Comparison of ENCODE assay signal across 9 mouse cellular contexts in the genomic region with DNA sequence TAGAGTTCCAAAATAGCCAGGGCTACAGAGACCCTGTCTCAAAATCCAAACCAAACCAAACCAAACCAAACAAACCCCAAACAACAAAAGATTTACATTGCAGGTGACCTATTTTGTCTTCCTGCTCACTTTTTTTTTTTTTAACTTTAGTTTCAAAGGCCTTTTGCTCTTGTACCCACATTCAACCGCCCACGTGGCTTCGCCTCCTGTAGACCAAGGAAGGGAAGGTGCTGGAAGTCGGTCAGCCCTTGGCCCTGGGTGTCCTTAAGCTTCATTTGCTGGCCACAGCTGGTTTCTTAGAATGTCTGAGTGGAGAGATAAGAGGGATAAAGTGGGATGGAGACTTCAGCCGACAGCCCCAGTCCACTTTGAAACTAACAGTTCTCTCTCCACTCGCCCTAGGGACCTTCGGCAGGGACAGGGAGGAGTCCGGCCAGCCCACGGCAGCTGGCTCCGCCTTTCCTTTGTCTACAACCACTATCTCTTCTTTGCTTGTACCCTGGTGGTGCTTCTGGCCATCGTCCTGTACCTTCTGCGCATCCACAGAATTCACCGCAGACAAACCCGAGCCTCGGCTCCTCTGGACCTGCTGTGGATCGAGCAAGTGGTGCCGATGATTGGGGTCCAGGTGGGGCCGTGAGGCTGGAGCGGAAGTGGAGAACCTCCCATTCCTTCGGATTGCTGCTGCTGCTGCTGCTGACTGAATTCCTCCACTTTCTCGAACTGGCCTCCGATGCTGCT. TPM values are rescaled to one million over a fixed set of nuclear protein-coding genes. Genes with fewer than 3 reads are reported as not detected.
DNase-seq lines count a peak whose midpoint lies in the region; ATAC-seq lines count a peak whose summit lies in the region.
"Had no signal": no experiment of that assay in that cellular context is flagged by ENCODE, and none has a peak within 500 bp of the region (broad histone marks: within the 10 kb centered on the region; RNA-seq: fewer than 3 reads in every experiment).

No protein-coding gene starts in this region.

- no peaks in the 10 kb centered on the region; the same call in none of the 2 replicates for H3K36me3 ChIP-seq in embryonic facial prominence, embryonic 11.5 days (replicated peaks; ENCODE audit: control insufficient read depth, insufficient read depth, low read depth, low read length)
- H3K36me3 ChIP-seq in hindbrain, embryonic 14.5 days (replicated peaks; ENCODE audit: control insufficient read depth, insufficient read depth) = peaks cover 47% of the 10 kb centered on the region
- peaks cover 43% of the 10 kb centered on the region for H3K36me3 ChIP-seq in neural tube, embryonic 12.5 days

- DNase-seq in heart, adult 18-20 months = peak; percentile 35 to 42
- no peak for DNase-seq in heart, adult 8-10 months (ENCODE audit: low spot score)
- DNase-seq in embryonic facial prominence, embryonic 11.5 days (ENCODE audit: low spot score) = peak; percentile 39
- no peak for DNase-seq in hindbrain, embryonic 14.5 days (ENCODE audit: low spot score)
- no peak for DNase-seq in spleen, adult 18-20 months
- no peak for DNase-seq in left cerebral cortex, postnatal 36 days (ENCODE audit: low spot score in 2 of 2)

- peak; percentile 56; the same call in 1 of the 2 replicates for ATAC-seq in embryonic facial prominence, embryonic 11.5 days (replicated peaks; ENCODE audit: insufficient number of reproducible peaks, low FRiP score, low TSS enrichment, low read depth)
- no peak for ATAC-seq in hindbrain, embryonic 14.5 days (ENCODE audit: low FRiP score)
- no peak for ATAC-seq in neural tube, embryonic 12.5 days (ENCODE audit: low FRiP score, low read depth)
- ATAC-seq in frontal cortex, adult (ENCODE audit: low TSS enrichment) = no peak

- intact Hi-C loops in left cerebral cortex, postnatal 36 days (cut with DNase I) = no loop called here

- no peaks in the 10 kb centered on the region for H3K4me1 ChIP-seq in embryonic facial prominence, embryonic 11.5 days (ENCODE audit: control insufficient read depth, insufficient read depth, low read length)
- no peaks in the 10 kb centered on the region for H3K4me1 ChIP-seq in hindbrain, embryonic 14.5 days (replicated peaks; ENCODE audit: control insufficient read depth, insufficient read depth, low read length)
- H3K4me1 ChIP-seq in neural tube, embryonic 12.5 days = no peaks in the 10 kb centered on the region; the same call in 1 of the 2 replicates

- H3K27me3 ChIP-seq in embryonic facial prominence, embryonic 11.5 days (ENCODE audit: control insufficient read depth, insufficient read depth, low read length) = no peaks in the 10 kb centered on the region
- no peaks in the 10 kb centered on the region for H3K27me3 ChIP-seq in hindbrain, embryonic 14.5 days (ENCODE audit: control insufficient read depth, insufficient read depth, low read length)
- H3K27me3 ChIP-seq in neural tube, embryonic 12.5 days (replicated peaks) = no peaks in the 10 kb centered on the region
- H3K27me3 ChIP-seq: CH12.LX had no signal

- H3K4me3 ChIP-seq in embryonic facial prominence, embryonic 11.5 days (ENCODE audit: low read depth, low read length) = peak overlapping the region; percentile 18
- H3K4me3 ChIP-seq in hindbrain, embryonic 14.5 days (replicated peaks; ENCODE audit: low read length) = peak overlapping the region; percentile 12; the same call in 1 of the 2 replicates
- peak overlapping the region; percentile 16; the same call in 1 of the 2 replicates for H3K4me3 ChIP-seq in neural tube, embryonic 12.5 days

- peak overlapping the region; percentile 35 for H3K4me2 ChIP-seq in embryonic facial prominence, embryonic 11.5 days (ENCODE audit: low read depth, low read length)
- H3K4me2 ChIP-seq in hindbrain, embryonic 14.5 days (replicated peaks) = peak overlapping the region; percentile 38
- H3K4me2 ChIP-seq in neural tube, embryonic 12.5 days (replicated peaks) = peak overlapping the region; percentile 43

- H3K27ac ChIP-seq in embryonic facial prominence, embryonic 11.5 days (replicated peaks; ENCODE audit: low read depth, low read length) = peak overlapping the region; percentile 5
- 0 out of 2 replicates have a peak overlapping the region, but pooled peaks have one; percentile 33 for H3K27ac ChIP-seq in hindbrain, embryonic 14.5 days
- no peak overlapping the region for H3K27ac ChIP-seq in neural tube, embryonic 12.5 days

- WGBS in embryonic facial prominence, embryonic 11.5 days = 35% methylated on average over 22 of the region's 22 CpGs
- 43% methylated on average over 22 of the region's 22 CpGs for WGBS in hindbrain, embryonic 14.5 days
- 50% methylated on average over 22 of the region's 22 CpGs for WGBS in neural tube, embryonic 12.5 days

- peak overlapping the region; percentile 68 for H3K9ac ChIP-seq in embryonic facial prominence, embryonic 11.5 days (replicated peaks; ENCODE audit: low read length)
- peak overlapping the region; percentile 46 for H3K9ac ChIP-seq in hindbrain, embryonic 14.5 days
- peak overlapping the region; percentile 35; the same call in 1 of the 2 replicates for H3K9ac ChIP-seq in neural tube, embryonic 12.5 days

- no peaks in the 10 kb centered on the region for H3K9me3 ChIP-seq in embryonic facial prominence, embryonic 11.5 days (replicated peaks; ENCODE audit: control insufficient read depth, low read length)
- H3K9me3 ChIP-seq in hindbrain, embryonic 14.5 days (ENCODE audit: control insufficient read depth, low read length) = no peaks in the 10 kb centered on the region
- H3K9me3 ChIP-seq in neural tube, embryonic 12.5 days = no peaks in the 10 kb centered on the region

RNA-seq across cellular contexts. Expression of gene Cutc, which starts 23.3 kb away (rescaled TPM):
- total RNA-seq in heart, adult 18-20 months (2021) = 10 to 100 TPM; 14.3 to 15.3 TPM
- 10 to 100 TPM; 13.9 to 15.8 (median 14.6) TPM for total RNA-seq in heart, adult 8-10 months (2022)
- 15.0 and 15.3 TPM in 2 replicates for polyA plus RNA-seq in embryonic facial prominence, embryonic 11.5 days (2014; fragmentation: Nextera tagmentation; extraction: Ambion mirVana)
- polyA plus RNA-seq in hindbrain, embryonic 14.5 days (2014; fragmentation: Nextera tagmentation; extraction: Ambion mirVana) = 7.0 and 7.7 TPM in 2 replicates
- polyA plus RNA-seq in neural tube, embryonic 12.5 days (2016; fragmentation: Nextera tagmentation; extraction: Ambion mirVana) = 10.2 and 10.9 TPM in 2 replicates
- total RNA-seq in left cerebral cortex, postnatal 36 days (2021) = 1 to 10 TPM; 5.7 to 5.9 TPM

RNA-seq across cellular contexts. Expression of gene Cox15, which starts 23.3 kb away (rescaled TPM):
- total RNA-seq in heart, adult 18-20 months (2021) = 10 to 100 TPM; 23.5 to 26.0 TPM
- total RNA-seq in heart, adult 8-10 months (2022) = 10 to 100 TPM; 23.7 to 26.4 (median 25.1) TPM
- polyA plus RNA-seq in embryonic facial prominence, embryonic 11.5 days (2014; fragmentation: Nextera tagmentation; extraction: Ambion mirVana) = 7.2 and 7.3 TPM in 2 replicates
- polyA plus RNA-seq in hindbrain, embryonic 14.5 days (2014; fragmentation: Nextera tagmentation; extraction: Ambion mirVana) = 8.5 and 11.1 TPM in 2 replicates
- polyA plus RNA-seq in neural tube, embryonic 12.5 days (2016; fragmentation: Nextera tagmentation; extraction: Ambion mirVana) = 13.0 and 14.0 TPM in 2 replicates
- 10 to 100 TPM; 13.3 to 17.1 TPM for total RNA-seq in left cerebral cortex, postnatal 36 days (2021)

RNA-seq across cellular contexts. Expression of gene Entpd7, which starts 40.0 kb away (rescaled TPM):
- total RNA-seq in heart, adult 18-20 months (2021) = 1 to 10 TPM; 2.1 to 2.4 TPM
- total RNA-seq in heart, adult 8-10 months (2022) = 1 to 10 TPM; 1.6 to 2.6 (median 2.1) TPM
- 9.6 and 11.4 TPM in 2 replicates for polyA plus RNA-seq in embryonic facial prominence, embryonic 11.5 days (2014; fragmentation: Nextera tagmentation; extraction: Ambion mirVana)
- 11.9 and 13.0 TPM in 2 replicates for polyA plus RNA-seq in hindbrain, embryonic 14.5 days (2014; fragmentation: Nextera tagmentation; extraction: Ambion mirVana)
- polyA plus RNA-seq in neural tube, embryonic 12.5 days (2016; fragmentation: Nextera tagmentation; extraction: Ambion mirVana) = 12.2 TPM in 2 replicates
- 10 to 100 TPM; 22.5 to 23.3 TPM for total RNA-seq in left cerebral cortex, postnatal 36 days (2021)

RNA-seq across cellular contexts. Expression of gene Abcc2, which starts 52.5 kb away (rescaled TPM):
- not detected for total RNA-seq in heart, adult 18-20 months (2021)
- not detected for total RNA-seq in heart, adult 8-10 months (2022)
- polyA plus RNA-seq in embryonic facial prominence, embryonic 11.5 days (2014; fragmentation: Nextera tagmentation; extraction: Ambion mirVana) = 0.03 and 0.11 TPM in 2 replicates
- 0.03 and 0.07 TPM in 2 replicates for polyA plus RNA-seq in hindbrain, embryonic 14.5 days (2014; fragmentation: Nextera tagmentation; extraction: Ambion mirVana)
- polyA plus RNA-seq in neural tube, embryonic 12.5 days (2016; fragmentation: Nextera tagmentation; extraction: Ambion mirVana) = 0.08 and 0.09 TPM in 2 replicates
- total RNA-seq in left cerebral cortex, postnatal 36 days (2021) = not detected

RNA-seq across cellular contexts. Expression of gene Slc25a28, which starts 54.8 kb away (rescaled TPM):
- total RNA-seq in heart, adult 18-20 months (2021) = 10 to 100 TPM; 27.1 to 28.0 TPM
- 10 to 100 TPM; 24.8 to 29.5 (median 27.4) TPM for total RNA-seq in heart, adult 8-10 months (2022)
- 9.2 and 9.7 TPM in 2 replicates for polyA plus RNA-seq in embryonic facial prominence, embryonic 11.5 days (2014; fragmentation: Nextera tagmentation; extraction: Ambion mirVana)
- polyA plus RNA-seq in hindbrain, embryonic 14.5 days (2014; fragmentation: Nextera tagmentation; extraction: Ambion mirVana) = 14.2 and 14.9 TPM in 2 replicates
- 15.7 and 17.4 TPM in 2 replicates for polyA plus RNA-seq in neural tube, embryonic 12.5 days (2016; fragmentation: Nextera tagmentation; extraction: Ambion mirVana)
- total RNA-seq in left cerebral cortex, postnatal 36 days (2021) = 10 to 100 TPM; 39.2 to 39.9 TPM

Comparison
In these comparisons a context has a peak if more than half of its experiments do, and no peak if none do; other contexts are left out.
1. DNase-seq: peak in heart, adult 18-20 months (2 of 2) and embryonic facial prominence, embryonic 11.5 days (single experiment); none in heart, adult 8-10 months (single experiment), hindbrain, embryonic 14.5 days (single experiment), spleen, adult 18-20 months (0 of 2) and left cerebral cortex, postnatal 36 days (0 of 2).
2. RNA of gene Entpd7, which starts 40.0 kb away (total RNA-seq): 22.5 to 23.3 TPM in left cerebral cortex, postnatal 36 days; 2.1 to 2.4 TPM in heart, adult 18-20 months and 1.6 to 2.6 TPM in heart, adult 8-10 months; every median in the first group is over 4 times any median in the second.
3. Peak in every context shown above with its lines, with median percentiles within 50 percentile points of each other: H3K4me2 ChIP-seq, H3K4me3 ChIP-seq and H3K9ac ChIP-seq.